Mouse (Mus musculus): ENCODE results near the gene Fsip1. TPM values are rescaled to one million over a fixed set of nuclear protein-coding genes. Genes with fewer than 3 reads are reported as not detected.

Gene Fsip1
- polyA plus RNA-seq, 1 experiment from 2014 or later, result 2.4 TPM

DNA sequence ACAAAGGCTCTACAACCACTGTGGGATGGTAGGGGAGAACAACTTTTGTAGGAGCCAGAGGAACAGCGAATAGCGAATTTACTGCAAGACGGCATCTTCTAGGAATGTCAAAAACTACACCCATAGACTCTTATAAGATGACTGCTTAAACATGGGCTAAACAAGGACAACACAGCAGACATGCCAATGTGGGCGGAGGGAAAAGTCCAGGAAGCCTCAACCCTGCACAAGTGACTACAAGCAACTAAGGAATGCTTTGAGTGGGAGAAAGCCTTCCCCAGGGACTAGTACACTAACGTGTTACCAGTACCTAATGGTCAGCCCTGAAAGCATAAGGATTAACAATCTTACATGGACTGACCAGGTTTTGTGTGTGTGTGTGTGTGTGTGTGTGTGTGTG lies 165.5 kb downstream of the Fsip1 start:
- no peaks in the 10 kb centered on the region for H3K4me1 ChIP-seq
- no peaks in the 10 kb centered on the region for H3K9me3 ChIP-seq
- DNase-seq (ENCODE audit: extremely low spot score, low spot score), result no peak
- WGBS, result 90% methylated on average over 5 of the region's 5 CpGs
- H3K27ac ChIP-seq, result no peak overlapping the region
- H3K27me3 ChIP-seq (ENCODE audit: poor library complexity, severe bottlenecking), result no peaks in the 10 kb centered on the region
- no peak overlapping the region for H3K4me3 ChIP-seq
- H3K36me3 ChIP-seq (replicated peaks), result no peaks in the 10 kb centered on the region

DNA sequence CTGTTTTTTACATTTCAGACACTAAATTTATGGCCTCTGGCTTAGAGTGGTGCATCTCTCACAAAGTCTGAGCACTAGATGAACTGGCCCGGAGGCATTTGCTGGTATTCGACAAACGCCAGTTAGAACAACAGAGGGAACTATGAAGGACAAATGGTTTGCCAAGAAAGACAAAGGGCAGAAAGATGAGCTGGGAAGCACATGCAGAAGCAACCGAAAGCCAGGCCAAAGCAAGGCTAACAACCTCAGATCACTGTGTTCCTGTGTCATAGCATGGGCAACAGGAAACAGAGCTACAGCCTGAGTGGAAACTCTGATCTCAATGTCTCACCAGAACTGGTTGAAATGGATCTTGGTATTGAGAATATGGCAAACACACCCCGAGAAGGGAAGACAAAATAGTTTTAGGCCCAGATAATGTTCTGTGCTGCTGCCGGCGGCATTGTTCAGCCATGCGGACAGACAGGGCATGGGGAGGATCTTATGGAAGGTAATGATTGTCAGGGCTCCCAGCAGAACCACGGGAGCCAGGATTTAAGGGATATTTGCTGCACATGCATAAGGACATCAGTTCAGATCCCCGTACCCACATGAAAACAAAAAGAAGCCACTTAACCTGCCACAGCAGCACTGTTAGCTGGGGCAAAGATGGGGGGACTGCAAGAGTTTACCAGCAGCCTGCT lies 169.6 kb downstream of the Fsip1 start:
- Histone ChIP-seq H3K36me3 (replicated peaks) (no peaks in the 10 kb centered on the region), H3K27me3 (ENCODE audit: poor library complexity, severe bottlenecking) (no peaks in the 10 kb centered on the region), H3K4me3 (no peak overlapping the region), H3K4me1 (no peaks in the 10 kb centered on the region), H3K9me3 (no peaks in the 10 kb centered on the region), H3K27ac (no peak overlapping the region)
- no peak for DNase-seq (ENCODE audit: extremely low spot score, low spot score)
- 85% methylated on average over 10 of the region's 10 CpGs for WGBS

DNA sequence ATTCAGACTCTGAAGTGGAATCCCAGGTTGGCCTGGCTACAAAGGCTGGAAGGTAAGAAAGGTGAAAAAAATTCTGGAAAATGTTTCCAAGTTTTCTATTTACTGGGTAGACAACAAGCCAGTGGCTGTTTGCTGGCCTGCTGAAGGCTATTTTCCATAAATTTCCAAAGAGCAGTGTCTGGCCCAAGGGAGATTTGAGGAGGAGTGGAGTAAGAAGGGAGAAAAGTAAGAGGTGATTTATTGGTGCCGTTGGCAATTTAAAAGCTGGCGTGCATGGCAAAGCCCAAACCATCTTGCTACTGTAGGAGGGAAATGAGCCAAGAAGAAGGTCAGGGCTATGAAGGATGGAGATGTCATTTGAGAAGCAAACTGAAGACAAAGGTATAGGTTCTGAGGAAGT lies 171.1 kb downstream of the Fsip1 start:
- Histone ChIP-seq H3K36me3 (replicated peaks) (no peaks in the 10 kb centered on the region), H3K4me3 (no peak overlapping the region), H3K4me1 (no peaks in the 10 kb centered on the region), H3K27me3 (ENCODE audit: poor library complexity, severe bottlenecking) (no peaks in the 10 kb centered on the region), H3K27ac (no peak overlapping the region), H3K9me3 (no peaks in the 10 kb centered on the region)
- WGBS, result 95% methylated on average over 2 of the region's 2 CpGs
- DNase-seq (ENCODE audit: extremely low spot score, low spot score), result no peak

GRCm38 (mm10) chr2:118084693-118085092 lies 172.1 kb downstream of the Fsip1 start:
- Histone ChIP-seq H3K4me1 (no peaks in the 10 kb centered on the region), H3K27ac (no peak overlapping the region), H3K36me3 (replicated peaks) (no peaks in the 10 kb centered on the region), H3K9me3 (no peaks in the 10 kb centered on the region), H3K4me3 (no peak overlapping the region), H3K27me3 (ENCODE audit: poor library complexity, severe bottlenecking) (no peaks in the 10 kb centered on the region)
- 82% methylated on average over 3 of the region's 3 CpGs for WGBS
- no peak for DNase-seq (ENCODE audit: extremely low spot score, low spot score)

DNA sequence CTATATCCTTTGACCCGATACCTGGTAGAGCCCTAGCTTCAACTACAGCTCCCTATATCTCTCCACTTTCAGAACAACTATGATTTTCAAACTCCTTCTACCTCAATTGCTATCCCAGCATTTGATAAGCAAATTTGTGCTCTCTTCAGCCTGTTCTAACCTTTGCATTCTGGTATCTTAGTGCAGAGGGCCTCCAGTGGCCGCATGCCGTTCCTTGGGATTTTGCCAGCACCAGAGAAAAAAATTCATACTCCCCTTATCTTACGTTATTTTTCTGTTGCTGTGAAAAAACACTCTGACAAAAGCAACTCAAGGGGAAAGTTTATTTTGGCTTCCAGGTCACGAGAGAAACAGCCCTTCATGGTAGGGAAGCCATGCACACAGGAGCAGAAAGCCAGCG lies 173.1 kb downstream of the Fsip1 start:
- Histone ChIP-seq H3K27me3 (ENCODE audit: poor library complexity, severe bottlenecking) (no peaks in the 10 kb centered on the region), H3K4me3 (no peak overlapping the region), H3K36me3 (replicated peaks) (no peaks in the 10 kb centered on the region), H3K9me3 (no peaks in the 10 kb centered on the region), H3K27ac (no peak overlapping the region), H3K4me1 (no peaks in the 10 kb centered on the region)
- no peak for DNase-seq (ENCODE audit: extremely low spot score, low spot score)
- 93% methylated on average over 6 of the region's 6 CpGs for WGBS

- Histone ChIP-seq H3K9me3 (no peaks in the 10 kb centered on the region), H3K4me1 (no peaks in the 10 kb centered on the region), H3K36me3 (replicated peaks) (no peaks in the 10 kb centered on the region), H3K4me3 (no peak overlapping the region), H3K27ac (no peak overlapping the region), H3K27me3 (ENCODE audit: poor library complexity, severe bottlenecking) (no peaks in the 10 kb centered on the region)
- DNase-seq (ENCODE audit: extremely low spot score, low spot score), result no peak
- WGBS, result 82% methylated on average over 5 of the region's 5 CpGs
These were observed 175.2 kb downstream of the Fsip1 start for GRCm38 (mm10) chr2:118081581-118081980.

Small RNAs within 50 kb of the gene (microRNA-seq; reads per million reads assigned to microRNA genes)
- not detected for gene Gm22800

Other genes with a start within 250 kb of the Fsip1 start
- gene Thbs1, start 145.1 kb downstream of the Fsip1 start, polyA plus RNA-seq (2016; fragmentation: Nextera tagmentation; extraction: Ambion mirVana), result 40.0 and 40.9 TPM in 2 replicates
- 0.04 and 0.17 TPM in 2 replicates for gene Gpr176, start 116.5 kb upstream of the Fsip1 start, polyA plus RNA-seq (2016; fragmentation: Nextera tagmentation; extraction: Ambion mirVana)
- gene Eif2ak4, start 131.7 kb upstream of the Fsip1 start, polyA plus RNA-seq (2016; fragmentation: Nextera tagmentation; extraction: Ambion mirVana), result 14.0 and 14.2 TPM in 2 replicates
- 238 and 240 TPM in 2 replicates for gene Srp14, start 222.7 kb upstream of the Fsip1 start, polyA plus RNA-seq (2016; fragmentation: Nextera tagmentation; extraction: Ambion mirVana)